Mouse (Mus musculus) lung, embryonic 16.5 days (tissue): ENCODE measurements around the gene Tmem128. TPM values are rescaled to one million over a fixed set of nuclear protein-coding genes. Genes with fewer than 3 reads are reported as not detected.

ENCODE experiments used
- ATAC-seq: fragments of 200-750 bp; cut with Nextera tagmentation; 2 replicates; pipeline ENCODE4 v1.8.0; 2017; ENCODE audit warnings: low read depth, mild to moderate bottlenecking, moderate library complexity
- H3K27ac ChIP-seq: fragments of 300-500 bp; sonication (generic); 2 replicates; pipeline ENCODE4 v1.5.1; 2014; ENCODE audit warnings: mild to moderate bottlenecking, control low read depth, low read length
- H3K27me3 ChIP-seq: fragments of 300-500 bp; sonication (generic); 2 replicates; pipeline ENCODE4 v1.6.1; 2014; ENCODE audit warnings: low read depth, low read length, mixed read lengths; ENCODE audit not compliant: control insufficient read depth, insufficient read depth
- H3K36me3 ChIP-seq: fragments of 300-500 bp; sonication (generic); 2 replicates; pipeline ENCODE4 v1.6.1; 2014; ENCODE audit warnings: low read length; ENCODE audit not compliant: control insufficient read depth, insufficient read depth
- H3K4me1 ChIP-seq: fragments of 300-500 bp; sonication (generic); replicated peaks from 2 replicates; pipeline ENCODE4 v1.6.1; 2014; ENCODE audit warnings: low read length, mixed read lengths; ENCODE audit not compliant: control insufficient read depth, insufficient read depth
- H3K4me2 ChIP-seq: fragments of 300-500 bp; sonication (generic); 2 replicates; pipeline ENCODE4 v1.6.1; 2014; ENCODE audit warnings: low read depth, low read length, control low read depth
- H3K4me3 ChIP-seq: fragments of 300-500 bp; sonication (generic); 2 replicates; pipeline ENCODE4 v1.5.1; 2014; ENCODE audit warnings: mild to moderate bottlenecking, low read length, control low read depth
- H3K9ac ChIP-seq: fragments of 300-500 bp; sonication (generic); 2 replicates; pipeline ENCODE4 v1.6.1; 2014; ENCODE audit warnings: low read length, control low read depth
- H3K9me3 ChIP-seq: fragments of 300-500 bp; sonication (generic); 2 replicates; pipeline ENCODE4 v1.6.1; 2016; ENCODE audit warnings: low read length; ENCODE audit not compliant: control insufficient read depth
- WGBS: fragments of 180-500 bp; shearing (Covaris S2); extraction: QIAGEN DNeasy Blood & Tissue Kit; methylation state at CpG from one replicate; pipeline ENCODE4 v1.1.7; 2014; 5-methylcytosine and 5-hydroxymethylcytosine counted together
- polyA plus RNA-seq: library from polyadenylated mRNA; unstranded; fragments of >200 nt; fragmentation: Nextera tagmentation; extraction: Ambion mirVana; gene quantifications from 2 replicates; pipeline ENCODE4 v1.2.1, GENCODE M21; 2015

The Tmem128 gene
- polyA plus RNA-seq, 1 experiment from 2014 or later = 80.8 TPM

- Histone ChIP-seq H3K27ac (no peak within 1 kb of the TSS), H3K4me2 (no peak within 1 kb of the TSS), H3K9me3 (no peaks in the 10 kb centered on the region), H3K36me3 (peaks cover 8% of the 10 kb centered on the region; the same call in 1 of the 2 replicates), H3K9ac (no peak within 1 kb of the TSS), H3K27me3 (peaks cover 48% of the 10 kb centered on the region), H3K4me3 (no peak within 1 kb of the TSS), H3K4me1 (peaks cover 4% of the 10 kb centered on the region; the same call in 1 of the 2 replicates)
- WGBS = 4% methylated on average over 4 of the region's 4 CpGs
- ATAC-seq = no peak
These were observed 15.8 kb downstream of the Tmem128 start, which contains the start of gene Otop1 for GRCm38 (mm10) chr5:38275771-38276170. Gene Otop1, plus strand, starts transcription at chr5:38275972.

GRCm38 (mm10) chr5:38276451-38276850, 16.5 kb downstream of the Tmem128 start:
- H3K27me3 ChIP-seq = peaks cover 48% of the 10 kb centered on the region
- no peak overlapping the region for H3K4me3 ChIP-seq
- H3K4me1 ChIP-seq = peaks cover 4% of the 10 kb centered on the region; the same call in 1 of the 2 replicates
- H3K4me2 ChIP-seq = no peak overlapping the region
- peaks cover 1% of the 10 kb centered on the region; the same call in 1 of the 2 replicates for H3K36me3 ChIP-seq
- WGBS = 2% methylated on average over 19 of the region's 19 CpGs
- ATAC-seq = no peak
- no peak overlapping the region for H3K27ac ChIP-seq
- H3K9me3 ChIP-seq = no peaks in the 10 kb centered on the region
- no peak overlapping the region for H3K9ac ChIP-seq

- H3K9me3 ChIP-seq = no peaks in the 10 kb centered on the region
- peaks cover 48% of the 10 kb centered on the region for H3K27me3 ChIP-seq
- no peak overlapping the region for H3K27ac ChIP-seq
- H3K4me2 ChIP-seq = peak overlapping the region; percentile 28
- ATAC-seq = no peak
- H3K4me3 ChIP-seq = peak overlapping the region; percentile 19
- peaks cover 4% of the 10 kb centered on the region; the same call in 1 of the 2 replicates for H3K4me1 ChIP-seq
- H3K36me3 ChIP-seq = no peaks in the 10 kb centered on the region
- 1% methylated on average over 52 of the region's 65 CpGs for WGBS
- H3K9ac ChIP-seq = no peak overlapping the region
These were observed 17.3 kb downstream of the Tmem128 start for GRCm38 (mm10) chr5:38277098-38277866.

- no peak overlapping the region for H3K9ac ChIP-seq
- peaks cover 4% of the 10 kb centered on the region; the same call in 1 of the 2 replicates for H3K4me1 ChIP-seq
- no peak overlapping the region for H3K27ac ChIP-seq
- no peak for ATAC-seq
- no peak overlapping the region for H3K4me2 ChIP-seq
- no peaks in the 10 kb centered on the region for H3K36me3 ChIP-seq
- peaks cover 48% of the 10 kb centered on the region for H3K27me3 ChIP-seq
- H3K9me3 ChIP-seq = no peaks in the 10 kb centered on the region
- WGBS = 11% methylated on average over 12 of the region's 12 CpGs
- no peak overlapping the region for H3K4me3 ChIP-seq
These were observed 18.1 kb downstream of the Tmem128 start for GRCm38 (mm10) chr5:38277936-38278600.

GRCm38 (mm10) chr5:38280075-38280474, 20.1 kb downstream of the Tmem128 start:
- H3K9me3 ChIP-seq = no peaks in the 10 kb centered on the region
- H3K4me2 ChIP-seq = no peak overlapping the region
- no peaks in the 10 kb centered on the region for H3K36me3 ChIP-seq
- no peak overlapping the region for H3K4me3 ChIP-seq
- peaks cover 42% of the 10 kb centered on the region for H3K27me3 ChIP-seq
- no peak overlapping the region for H3K27ac ChIP-seq
- H3K4me1 ChIP-seq = peaks cover 4% of the 10 kb centered on the region; the same call in 1 of the 2 replicates
- WGBS = 33% methylated on average over 1 of the region's 1 CpGs
- ATAC-seq = no peak
- H3K9ac ChIP-seq = no peak overlapping the region

GRCm38 (mm10) chr5:38285724-38286123, 25.7 kb downstream of the Tmem128 start:
- no peak for ATAC-seq
- H3K9me3 ChIP-seq = no peaks in the 10 kb centered on the region

GRCm38 (mm10) chr5:38288476-38288875, 28.5 kb downstream of the Tmem128 start:
- Histone ChIP-seq H3K4me1 (no peaks in the 10 kb centered on the region), H3K4me2 (no peak overlapping the region), H3K9me3 (no peaks in the 10 kb centered on the region), H3K4me3 (no peak overlapping the region), H3K27ac (no peak overlapping the region), H3K27me3 (no peaks in the 10 kb centered on the region), H3K9ac (no peak overlapping the region), H3K36me3 (no peaks in the 10 kb centered on the region)
- WGBS = 82% methylated on average over 3 of the region's 3 CpGs
- ATAC-seq = no peak

More at GRCm38 (mm10) chr5:38285724-38286123, 25.7 kb downstream of the Tmem128 start:
- WGBS = 60% methylated on average over 9 of the region's 9 CpGs
- Histone ChIP-seq H3K4me2 (no peak overlapping the region), H3K27ac (no peak overlapping the region), H3K27me3 (no peaks in the 10 kb centered on the region), H3K4me1 (no peaks in the 10 kb centered on the region), H3K4me3 (no peak overlapping the region), H3K9ac (no peak overlapping the region), H3K36me3 (no peaks in the 10 kb centered on the region)

GRCm38 (mm10) chr5:38301761-38302411, 41.9 kb downstream of the Tmem128 start:
- H3K4me1 ChIP-seq = no peaks in the 10 kb centered on the region
- no peak for ATAC-seq
- no peaks in the 10 kb centered on the region for H3K36me3 ChIP-seq
- H3K9ac ChIP-seq = no peak overlapping the region
- 86% methylated on average over 12 of the region's 12 CpGs for WGBS
- H3K27me3 ChIP-seq = no peaks in the 10 kb centered on the region
- H3K4me2 ChIP-seq = no peak overlapping the region
- H3K9me3 ChIP-seq = no peaks in the 10 kb centered on the region
- no peak overlapping the region for H3K27ac ChIP-seq
- H3K4me3 ChIP-seq = no peak overlapping the region

- Histone ChIP-seq H3K27ac (no peak overlapping the region), H3K9ac (no peak overlapping the region), H3K4me1 (no peaks in the 10 kb centered on the region), H3K4me2 (no peak overlapping the region), H3K27me3 (no peaks in the 10 kb centered on the region), H3K9me3 (no peaks in the 10 kb centered on the region), H3K4me3 (no peak overlapping the region), H3K36me3 (no peaks in the 10 kb centered on the region)
- 34% methylated on average over 12 of the region's 12 CpGs for WGBS
- no peak for ATAC-seq
These were observed 42.7 kb downstream of the Tmem128 start for GRCm38 (mm10) chr5:38302651-38303050.
